Mouse (Mus musculus): ENCODE measurements at regions not wholly inside any gene's neighbourhood (a gene's known extent, or its start where the extent isn't known, plus 50 kb on each side); places are given as distances from the start of the nearest gene placed in this dataset.
"Not testable (repeated sequence)": the region's sequence is repeated elsewhere in the genome, so short reads cannot be mapped to it uniquely, and the experiment has no call there.

GRCm38 (mm10) chr8:5523281-5523680 lies 418.1 kb upstream of the Slc10a2 start:
- DNase-seq: no peak

GRCm38 (mm10) chr8:5495861-5496260 lies 390.7 kb upstream of the Slc10a2 start:
- DNase-seq: no peak

DNA sequence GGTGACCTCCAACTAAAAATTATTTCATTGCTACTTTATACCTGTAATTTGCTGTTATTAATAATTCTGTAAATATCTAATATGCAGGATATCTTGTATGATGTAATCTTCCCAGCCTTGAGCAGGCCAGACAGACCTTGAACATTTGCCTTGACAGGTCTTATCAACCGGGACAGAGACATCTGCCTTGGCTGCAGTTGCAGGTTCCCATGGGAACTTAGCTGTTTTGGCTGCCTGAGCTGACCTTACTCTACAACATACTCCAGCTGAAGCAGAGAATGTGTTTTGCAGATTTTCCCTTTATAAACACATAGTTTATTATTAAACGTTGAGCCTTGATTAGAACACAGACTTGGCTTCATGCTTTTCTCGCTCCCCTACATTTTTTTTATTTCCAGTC lies 385.3 kb upstream of the Slc10a2 start:
- DNase-seq: no peak

- DNase-seq: no peak
These were observed 377.8 kb upstream of the Slc10a2 start for GRCm38 (mm10) chr8:5482938-5483337.

DNA sequence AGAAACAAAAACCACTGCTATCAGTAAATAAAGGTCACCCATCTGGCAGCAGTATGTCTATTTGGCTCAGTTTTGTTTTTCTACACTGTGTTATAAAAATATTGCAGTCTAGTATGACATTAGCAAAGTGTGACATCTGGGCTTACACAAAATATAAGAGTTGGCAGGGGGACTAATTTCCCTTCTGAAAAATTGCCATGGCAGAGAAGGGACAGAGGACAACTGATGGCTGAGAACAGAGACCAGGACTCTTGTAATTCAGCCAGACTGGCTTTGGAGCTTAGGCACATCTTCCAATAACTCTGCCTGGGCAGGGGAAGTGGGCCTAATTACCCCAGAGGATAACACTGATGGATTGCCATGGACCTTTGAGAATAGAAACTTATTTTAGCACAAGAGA lies 367.8 kb upstream of the Slc10a2 start:
- DNase-seq: no peak

DNA sequence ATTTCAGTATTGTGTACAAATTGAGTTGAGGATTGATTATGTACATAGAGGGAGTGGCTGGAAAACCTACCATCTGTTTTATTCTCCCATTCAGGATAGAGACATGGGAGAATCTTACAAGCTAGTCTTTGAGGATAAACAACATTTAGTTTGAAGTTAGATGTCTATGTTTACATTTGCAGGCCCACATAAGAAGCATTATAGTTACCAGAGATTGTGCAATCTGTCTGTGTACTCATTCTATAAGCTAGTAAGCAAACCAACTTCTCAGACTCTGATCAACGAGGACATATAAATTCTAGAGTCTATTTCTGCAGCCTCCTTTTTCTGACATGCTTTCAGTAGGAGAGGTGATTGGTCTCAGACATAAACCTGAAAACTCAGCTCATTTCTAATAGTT lies 367.4 kb upstream of the Slc10a2 start:
- DNase-seq: no peak

DNA sequence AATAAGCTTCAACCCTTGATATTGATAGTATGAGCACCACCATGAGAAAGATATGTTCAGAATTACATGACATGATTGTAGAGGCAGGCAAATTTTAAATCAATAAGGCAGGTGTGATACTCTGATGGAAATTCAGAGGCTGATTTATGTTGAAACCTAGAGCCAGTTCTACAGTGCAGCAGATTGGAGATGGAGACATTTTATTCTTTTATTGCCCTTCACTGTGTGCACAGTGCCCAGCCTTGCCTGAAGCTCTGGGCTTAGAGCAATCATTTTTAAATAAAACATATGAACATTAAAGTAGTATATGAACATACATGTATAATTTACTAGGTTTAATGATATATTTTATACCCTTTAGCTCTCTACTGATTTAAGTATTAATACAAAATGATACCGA lies 352.5 kb upstream of the Slc10a2 start:
- DNase-seq: no peak

DNA sequence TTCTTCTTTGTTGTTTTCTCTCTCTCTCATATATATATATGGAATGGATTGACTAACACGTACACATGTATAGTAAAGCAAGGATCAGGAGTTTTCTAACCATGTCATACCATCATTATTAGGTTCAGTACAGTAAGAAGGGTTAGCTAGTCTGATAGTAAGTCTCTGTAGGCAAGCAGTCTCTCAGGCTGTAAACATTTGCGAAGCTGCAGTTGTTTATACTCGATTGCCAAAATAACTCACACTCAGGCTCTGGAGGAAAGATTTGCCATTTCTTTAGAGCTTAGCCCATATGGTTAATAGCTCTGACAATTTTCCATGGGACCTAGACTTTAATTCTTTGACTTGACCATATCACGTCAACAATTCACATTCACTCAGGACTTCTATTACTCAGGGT lies 348.3 kb upstream of the Slc10a2 start:
- DNase-seq: no peak

- not testable (repeated sequence) for DNase-seq
These were observed 337.1 kb upstream of the Slc10a2 start for GRCm38 (mm10) chr8:5442243-5442642.

DNA sequence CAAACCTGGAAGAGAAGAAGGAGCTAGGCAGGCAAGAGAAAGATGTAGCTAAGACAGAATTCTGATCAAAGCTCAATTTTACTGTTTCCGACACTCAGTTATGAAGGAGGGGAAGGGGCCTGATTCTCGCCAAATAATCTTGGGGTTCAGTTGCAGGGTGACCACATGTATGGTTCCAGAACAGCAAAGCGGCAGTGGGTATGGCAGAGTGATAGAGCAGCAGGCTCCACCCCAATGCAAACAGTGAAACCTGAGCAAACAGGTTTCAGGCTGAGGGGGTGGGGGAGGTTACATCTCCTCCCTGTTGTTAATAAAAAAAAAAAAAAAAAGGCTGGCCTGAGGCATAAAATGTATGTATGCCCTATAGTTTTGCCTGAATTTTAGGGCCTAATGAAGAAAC lies 335.3 kb upstream of the Slc10a2 start:
- not testable (repeated sequence) for DNase-seq

DNA sequence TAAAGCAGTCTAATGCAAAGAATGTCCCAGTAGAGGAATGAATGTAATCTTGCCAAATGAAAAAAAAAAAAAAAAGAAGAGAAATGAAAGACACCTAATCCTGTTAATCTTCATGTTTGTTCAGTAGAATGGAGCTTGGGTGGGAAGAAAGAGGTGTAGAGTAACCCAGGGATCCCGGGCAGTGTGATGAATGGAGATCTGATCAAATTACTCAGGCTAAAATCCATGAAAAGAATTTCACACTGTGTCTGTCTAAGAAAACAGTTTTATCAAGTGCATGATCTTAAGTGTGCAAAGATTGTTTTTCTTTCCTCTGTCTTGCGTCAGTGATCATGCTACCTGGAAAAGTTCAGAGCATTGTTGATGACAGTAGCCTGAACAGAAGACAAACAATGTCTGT lies 333.9 kb upstream of the Slc10a2 start:
- DNase-seq: no peak

DNA sequence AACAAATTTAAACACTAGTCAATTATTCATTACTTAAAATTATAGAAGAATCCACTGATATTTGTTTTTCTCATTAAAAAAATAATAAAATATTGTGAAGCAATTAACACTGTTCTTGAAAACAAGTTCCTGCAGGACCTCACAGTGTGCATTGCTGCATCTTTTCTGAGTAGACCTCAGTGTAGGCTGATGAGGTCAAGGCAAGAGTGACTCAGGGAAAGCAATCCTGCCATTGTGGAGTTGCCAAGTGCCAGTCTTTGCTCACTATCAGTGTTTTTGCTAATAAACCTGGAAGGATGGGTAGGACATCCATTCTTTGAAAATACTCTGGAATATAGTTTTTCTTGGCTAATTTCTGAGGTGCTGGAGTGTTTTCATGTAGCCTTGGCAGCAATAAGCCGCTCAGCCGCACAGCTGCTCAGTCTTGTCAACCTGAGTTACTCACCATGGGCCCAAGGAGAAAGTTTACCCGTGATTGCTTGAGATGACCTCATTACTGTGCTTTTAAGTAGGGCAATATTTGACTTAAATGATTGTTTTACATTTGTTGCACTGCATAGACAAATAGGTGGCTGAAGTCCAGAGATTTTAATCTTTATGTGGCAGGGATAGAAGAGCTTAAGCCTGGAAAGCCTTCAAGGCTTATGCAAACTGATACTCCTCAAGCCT lies 323.3 kb upstream of the Slc10a2 start:
- no peak for DNase-seq

DNA sequence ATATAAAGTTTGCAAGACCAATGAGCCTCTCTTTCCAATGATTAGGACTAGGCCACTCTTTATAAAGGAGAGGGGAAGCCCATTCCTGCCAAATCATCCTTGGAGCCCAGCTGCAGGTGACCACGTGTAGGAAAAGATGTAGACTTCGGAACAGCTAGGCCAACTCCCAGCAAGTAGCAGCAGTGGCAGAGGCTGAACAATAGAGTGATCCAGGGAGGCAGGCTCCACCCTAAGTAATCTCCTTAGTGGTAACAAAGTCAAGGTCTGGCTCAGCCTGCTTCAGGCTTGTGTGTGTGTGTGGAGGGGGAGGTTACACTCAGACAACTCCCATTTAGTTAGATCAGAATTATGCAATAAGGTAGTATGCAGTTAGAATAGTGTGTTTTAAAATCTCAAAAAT lies 311.7 kb upstream of the Slc10a2 start:
- not testable (repeated sequence) for DNase-seq

- DNase-seq: no peak
These were observed 279.7 kb upstream of the Slc10a2 start for GRCm38 (mm10) chr8:5384851-5385250.

DNA sequence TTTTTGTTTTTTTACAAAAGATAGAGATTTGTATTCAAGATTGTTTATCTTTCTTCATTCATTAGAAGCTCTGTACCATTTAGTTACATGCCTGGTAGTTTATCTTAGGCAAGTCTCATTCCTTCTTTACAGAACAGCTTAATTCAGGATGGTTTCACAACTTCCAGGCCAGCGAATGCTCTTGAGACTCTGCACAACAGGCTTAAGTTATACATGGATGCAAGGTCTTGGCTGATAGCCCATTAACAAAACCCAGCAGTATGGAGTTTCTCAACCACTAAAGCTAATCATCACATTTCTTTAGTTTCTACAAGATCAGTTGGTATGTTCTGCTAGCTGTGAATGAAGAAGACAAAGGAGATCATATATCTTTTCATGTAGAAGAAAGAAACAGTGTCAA lies 272.9 kb upstream of the Slc10a2 start:
- no peak for DNase-seq

DNA sequence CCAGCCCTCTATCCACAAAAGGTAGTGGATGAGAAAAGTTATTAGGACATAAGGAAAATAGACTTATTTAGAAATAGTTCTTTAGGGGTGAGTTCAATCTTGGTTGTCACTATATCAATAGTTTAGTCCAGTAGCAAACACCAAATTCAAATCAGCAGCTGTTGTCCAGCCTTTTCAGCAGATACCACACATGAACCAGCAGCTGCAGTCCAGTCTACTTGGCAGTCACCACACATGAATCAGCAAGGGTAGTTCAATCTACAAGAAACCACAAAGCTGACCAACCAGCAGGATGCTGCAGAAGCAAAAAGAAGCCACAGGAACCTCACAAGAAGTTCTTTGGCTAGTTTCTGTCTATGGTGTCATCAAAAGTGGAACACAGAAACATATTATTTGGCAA lies 234.8 kb upstream of the Slc10a2 start:
- DNase-seq: no peak

GRCm38 (mm10) chr8:5314594-5314993 lies 209.4 kb upstream of the Slc10a2 start:
- no peak for DNase-seq

- DNase-seq: no peak
These were observed 194.8 kb upstream of the Slc10a2 start for GRCm38 (mm10) chr8:5299982-5300381.

GRCm38 (mm10) chr8:5297190-5297589 lies 192.0 kb upstream of the Slc10a2 start:
- DNase-seq: no peak

DNA sequence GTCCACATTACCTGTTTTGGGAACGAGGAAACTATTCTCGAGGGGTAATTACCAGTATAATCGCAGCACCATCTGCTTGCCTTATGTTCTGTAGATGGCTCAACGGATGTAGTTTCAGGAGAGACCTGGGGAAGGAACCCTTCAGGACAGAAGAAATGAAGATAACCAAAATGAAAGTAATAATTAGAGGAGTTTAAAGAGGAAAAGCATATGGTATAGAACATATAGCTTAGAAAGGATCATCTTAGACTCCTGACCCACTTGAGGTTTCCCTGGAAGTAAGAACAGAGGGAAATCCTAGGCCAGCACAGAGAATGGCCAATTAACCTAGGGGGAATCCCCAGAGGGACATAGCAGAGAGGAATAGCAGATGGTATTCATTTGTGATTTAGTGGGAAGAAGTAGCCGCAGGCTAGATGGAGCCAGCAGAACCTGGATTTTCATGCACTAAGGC lies 180.6 kb upstream of the Slc10a2 start:
- DNase-seq: no peak

GRCm38 (mm10) chr8:5283799-5284198 lies 178.6 kb upstream of the Slc10a2 start:
- no peak for DNase-seq

GRCm38 (mm10) chr8:5262316-5262715 lies 157.2 kb upstream of the Slc10a2 start:
- DNase-seq: no peak

DNA sequence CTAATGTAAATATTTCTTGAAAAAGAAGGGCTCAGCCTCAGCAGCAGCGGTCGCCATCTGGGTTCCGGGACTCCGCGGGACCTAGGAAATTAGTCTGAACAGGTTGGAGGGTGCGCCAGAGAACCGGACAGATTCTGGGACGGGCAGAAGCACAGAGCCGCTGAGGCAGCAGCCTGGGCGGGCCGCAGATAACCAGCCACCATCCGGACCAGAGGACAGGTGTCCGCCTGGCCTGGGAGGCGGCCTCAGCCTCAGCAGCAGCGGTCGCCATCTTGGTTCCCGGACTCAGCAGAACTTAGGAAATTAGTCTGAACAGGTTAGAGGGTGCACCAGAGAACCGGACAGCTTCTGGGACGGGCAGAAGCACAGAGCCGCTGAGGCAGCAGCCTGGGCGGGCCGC lies 136.7 kb upstream of the Slc10a2 start:
- peak; percentile 10 for DNase-seq

Measured in right cerebral cortex, postnatal 25 days (tissue).